Mouse (Mus musculus) liver, embryonic 14.5 days (tissue): Measurements from ENCODE around the gene Ntn3.

ENCODE experiments used
- CTCF ChIP-seq: IDR thresholded peaks from 2 replicates; pipeline ENCODE4 v1.5.1; 2016; ENCODE audit warnings: antibody characterized with exemption, low read depth, control low read depth
- EP300 ChIP-seq: IDR thresholded peaks from 2 replicates; pipeline ENCODE4 v1.6.1; 2016; ENCODE audit warnings: antibody characterized with exemption, low read depth

DNA sequence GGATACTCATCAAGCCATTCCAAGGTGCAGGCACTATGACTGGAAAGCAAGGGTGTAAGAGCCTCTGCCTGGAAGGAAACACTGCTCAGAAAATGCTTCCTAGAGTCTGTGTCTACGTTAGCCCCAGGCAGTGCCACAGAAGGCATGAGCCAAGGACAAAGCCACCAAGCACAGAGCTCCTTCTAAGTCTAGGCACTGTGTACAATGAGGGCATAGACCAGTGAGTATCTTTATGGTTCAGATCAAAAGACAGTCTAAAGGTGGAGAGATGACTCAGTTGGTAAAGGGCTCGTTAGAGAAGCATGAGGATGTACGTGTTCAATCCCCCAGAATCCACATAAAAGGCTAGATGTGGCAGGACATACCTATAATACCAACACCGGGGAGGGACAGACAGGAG lies 8.2 kb downstream of the Ntn3 start:
- no peak for TF ChIP-seq EP300
- TF ChIP-seq CTCF, result no peak
